Mouse (Mus musculus) spleen, adult 18-20 months (tissue): ENCODE measurements around the gene 1700001P01Rik.
"Not testable (repeated sequence)": the region's sequence is repeated elsewhere in the genome, so short reads cannot be mapped to it uniquely, and the experiment has no call there.

Experiments
- DNase-seq, 2 experiments: peaks; one replicate each; pipeline ENCODE4 v3.0.0; 2022; ENCODE audit warnings: mixed read lengths in 2 of 2

1700001P01Rik gene

DNA sequence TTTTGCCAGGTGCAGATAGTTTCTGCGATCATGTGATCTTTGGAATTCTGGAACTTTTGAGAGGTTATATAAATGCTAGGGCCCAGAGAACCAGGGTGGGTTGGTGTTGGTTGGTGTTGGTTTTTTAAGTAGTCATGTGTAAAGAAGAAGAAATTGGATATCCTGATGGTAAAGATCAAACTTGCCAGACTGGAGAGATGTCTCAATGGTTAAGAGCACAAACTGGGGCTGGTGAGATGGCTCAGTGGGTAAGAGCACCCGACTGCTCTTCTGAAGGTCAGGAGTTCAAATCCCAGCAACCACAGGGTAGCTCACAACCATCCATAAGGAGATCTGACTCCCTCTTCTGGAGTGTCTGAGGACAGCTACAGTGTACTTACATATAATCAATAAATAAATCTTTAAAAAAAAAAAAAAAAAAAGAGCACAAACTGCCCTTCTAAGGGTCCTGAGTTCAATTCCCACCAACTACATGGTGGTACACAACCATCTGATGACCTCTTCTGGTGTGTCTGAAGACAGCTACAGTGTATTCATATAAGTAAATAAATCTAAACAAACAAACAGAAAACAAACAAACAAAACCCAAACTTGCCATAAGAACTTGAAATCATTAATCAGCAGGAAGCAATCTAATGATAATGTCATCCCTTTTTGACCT is 15.2 kb upstream of the 1700001P01Rik start:
- DNase-seq, result not testable (repeated sequence)

DNA sequence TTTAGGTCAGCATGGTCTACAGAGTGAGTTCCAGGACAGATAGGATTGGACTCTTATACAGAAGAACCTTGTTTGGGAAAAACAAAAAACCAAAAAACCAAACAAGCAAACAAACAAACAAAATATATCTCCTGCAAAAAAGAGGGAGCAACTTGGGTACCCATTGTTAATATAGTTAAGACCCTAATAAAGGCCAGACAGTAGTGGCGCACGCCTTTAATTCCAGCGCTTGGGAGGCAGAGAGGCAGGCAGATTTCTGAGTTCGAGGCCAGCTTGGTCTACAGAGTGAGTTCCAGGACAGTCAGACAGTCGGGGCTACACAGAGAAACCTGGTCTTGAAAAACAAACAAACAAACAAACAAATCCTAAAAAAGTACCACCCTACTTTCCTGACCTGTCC is 14.0 kb upstream of the 1700001P01Rik start:
- no peak for DNase-seq

DNA sequence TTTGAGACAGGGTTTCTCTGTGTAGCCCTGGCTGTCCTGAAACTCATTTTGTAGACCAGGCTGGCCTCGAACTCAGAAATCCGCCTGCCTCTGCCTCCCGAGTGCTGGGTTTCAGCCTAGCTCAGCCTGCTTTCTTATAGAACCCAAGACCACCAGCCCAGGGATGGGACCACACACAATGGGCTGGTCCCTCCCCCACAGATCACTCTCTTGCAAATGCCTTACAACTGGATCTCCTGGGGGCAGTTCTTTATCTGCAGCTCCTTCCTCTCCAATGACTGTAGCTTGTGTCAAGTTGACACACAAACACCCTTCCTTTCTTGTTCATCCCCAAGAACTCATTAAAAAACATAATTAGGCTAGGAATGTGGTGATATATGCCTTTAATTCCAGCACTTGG is 12.2 kb upstream of the 1700001P01Rik start:
- no peak for DNase-seq

DNA sequence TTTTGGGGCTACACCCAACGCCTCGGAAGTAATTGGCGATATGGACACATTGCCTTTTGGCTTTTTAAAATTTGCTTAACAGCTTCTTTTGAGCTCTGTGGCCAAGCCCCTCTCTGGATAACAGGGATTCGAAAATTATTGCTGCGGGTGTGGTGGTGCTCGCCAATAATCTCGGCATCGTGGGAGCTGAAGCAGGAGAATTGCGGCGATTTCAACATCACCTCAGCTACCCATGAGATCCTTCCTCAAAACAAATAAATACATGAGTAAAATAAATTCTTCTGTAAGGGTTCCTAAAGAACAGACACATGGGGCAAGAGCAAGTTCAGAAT is 6.8 kb upstream of the 1700001P01Rik start:
- DNase-seq, result no peak

DNA sequence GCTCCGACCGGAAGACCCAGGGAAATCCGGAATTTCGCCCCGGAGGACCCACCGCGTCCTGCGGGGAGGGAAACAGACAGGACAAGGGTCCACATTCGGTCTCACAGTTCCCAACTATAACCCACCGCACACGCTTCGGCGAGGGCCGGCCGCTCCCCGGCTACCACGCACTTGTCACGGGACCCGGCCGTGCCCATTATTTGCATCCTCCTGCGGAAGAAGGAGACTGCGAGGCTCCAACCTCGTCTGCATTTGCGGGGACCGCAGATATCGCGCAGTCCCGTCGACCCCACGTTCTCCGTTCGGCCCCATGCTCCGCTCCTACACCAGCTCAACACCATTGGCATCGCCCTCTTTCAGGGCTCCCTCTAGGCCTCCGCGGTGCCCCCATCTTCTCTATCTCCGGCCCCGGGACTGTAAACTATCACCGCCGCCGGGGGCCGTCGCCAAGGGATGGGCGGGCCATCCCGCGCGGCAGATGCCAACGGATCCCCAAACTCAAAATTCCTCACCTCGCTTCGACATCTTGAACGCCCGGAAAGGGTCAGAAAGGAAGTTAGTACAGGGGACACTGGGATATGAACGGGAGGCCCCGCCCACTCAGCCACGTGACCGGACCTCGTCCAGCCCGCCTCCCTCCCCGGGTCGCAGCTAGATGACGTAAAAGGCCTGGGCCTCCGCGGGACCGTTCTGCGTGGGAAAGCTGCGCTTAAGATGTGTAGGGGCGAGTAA is 6.3 kb upstream of the 1700001P01Rik start, which contains the start of gene Rpl23:
TSS of gene Rpl23 (minus strand) at position 606 of the 732 bp plus-strand sequence.
- peak; percentile 97 to 100 for DNase-seq

DNA sequence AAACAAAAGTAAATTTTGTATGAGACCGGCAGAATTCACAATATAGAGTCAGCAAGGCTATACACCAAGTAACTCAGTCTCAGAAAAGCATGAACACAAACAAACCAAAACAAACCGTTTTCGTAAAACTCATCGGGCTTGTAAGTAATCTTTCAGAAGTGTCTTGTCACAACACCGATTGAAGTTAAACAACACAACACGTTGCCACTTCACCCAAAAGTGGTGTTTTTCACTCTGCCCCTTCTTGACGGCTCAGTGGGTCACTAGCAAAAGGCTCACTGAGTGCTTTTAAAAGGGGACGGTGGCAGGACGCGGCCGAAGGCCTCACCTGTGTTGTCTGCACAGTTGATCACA is 5.7 kb upstream of the 1700001P01Rik start:
- DNase-seq, result no peak

DNA sequence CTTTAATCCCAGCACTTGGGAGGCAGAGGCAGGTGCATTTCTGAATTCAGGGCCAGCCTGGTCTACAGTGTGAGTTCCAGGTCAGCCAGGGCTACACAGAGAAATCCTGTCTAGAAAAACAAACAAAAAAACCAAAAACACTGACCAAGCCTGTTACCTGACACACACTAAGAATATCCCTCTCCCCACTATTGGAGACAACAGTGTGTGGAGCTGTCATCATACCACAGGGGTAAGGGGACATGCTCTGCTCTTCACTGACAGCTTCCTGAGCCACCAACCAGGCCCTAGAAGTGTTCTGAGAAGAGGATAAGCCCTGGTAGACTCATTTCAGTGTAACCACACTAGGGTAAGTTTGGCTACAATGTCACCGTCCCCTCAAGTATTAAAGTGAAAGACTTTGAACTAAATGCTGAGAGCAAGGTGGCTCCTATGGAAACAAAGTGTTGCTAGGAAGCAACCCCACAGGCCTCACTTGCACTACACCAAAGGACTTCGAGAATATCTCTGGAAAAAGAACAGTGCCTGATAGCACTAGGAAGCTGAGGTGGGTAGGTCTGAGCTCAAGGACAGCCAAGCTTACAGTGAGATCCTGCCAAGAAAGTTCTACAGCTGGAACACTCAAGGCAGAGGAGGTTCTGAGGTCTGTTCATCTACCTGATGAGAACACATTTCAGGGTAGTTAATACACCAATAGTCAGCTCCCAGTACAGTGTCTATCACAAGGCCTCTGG is 4.4 kb upstream of the 1700001P01Rik start:
- no peak for DNase-seq

DNA sequence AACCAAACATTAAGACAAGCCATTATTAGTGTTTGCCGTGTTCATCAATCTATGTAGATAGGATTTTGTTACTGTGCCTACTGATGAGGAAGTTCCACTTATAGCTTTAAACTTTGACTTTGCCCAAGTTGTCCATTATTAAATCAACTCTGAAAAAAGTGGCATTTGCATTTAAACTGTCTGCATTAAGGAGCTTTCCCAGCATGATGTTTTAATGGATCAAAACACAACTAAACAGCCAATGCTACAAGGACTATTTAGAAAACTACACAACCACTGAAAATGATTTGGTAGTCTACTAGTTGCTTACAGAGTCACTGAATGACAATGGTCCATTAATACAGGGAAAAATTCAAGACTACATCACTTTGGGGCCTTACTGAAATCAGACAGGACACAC is 3.2 kb upstream of the 1700001P01Rik start:
- DNase-seq, result no peak

DNA sequence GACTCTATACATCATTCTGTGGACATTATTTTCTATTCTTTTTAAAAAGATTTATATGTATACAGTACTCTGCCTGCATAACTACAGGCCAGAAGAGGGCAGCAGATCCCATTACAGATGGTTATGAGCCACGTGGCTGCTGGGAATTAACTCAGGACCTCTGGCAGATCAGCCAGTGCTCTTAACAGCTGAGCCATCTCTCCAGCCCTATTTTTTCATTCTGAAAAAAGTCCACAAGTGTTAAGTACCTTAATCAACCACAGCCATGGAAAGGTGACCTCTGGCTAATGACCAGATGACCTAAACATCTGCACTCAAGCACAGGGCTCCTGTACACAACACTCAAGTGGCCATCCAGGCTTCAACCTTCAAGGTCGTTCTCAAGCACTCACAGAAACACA is 1.4 kb upstream of the 1700001P01Rik start:
- DNase-seq, result no peak

DNA sequence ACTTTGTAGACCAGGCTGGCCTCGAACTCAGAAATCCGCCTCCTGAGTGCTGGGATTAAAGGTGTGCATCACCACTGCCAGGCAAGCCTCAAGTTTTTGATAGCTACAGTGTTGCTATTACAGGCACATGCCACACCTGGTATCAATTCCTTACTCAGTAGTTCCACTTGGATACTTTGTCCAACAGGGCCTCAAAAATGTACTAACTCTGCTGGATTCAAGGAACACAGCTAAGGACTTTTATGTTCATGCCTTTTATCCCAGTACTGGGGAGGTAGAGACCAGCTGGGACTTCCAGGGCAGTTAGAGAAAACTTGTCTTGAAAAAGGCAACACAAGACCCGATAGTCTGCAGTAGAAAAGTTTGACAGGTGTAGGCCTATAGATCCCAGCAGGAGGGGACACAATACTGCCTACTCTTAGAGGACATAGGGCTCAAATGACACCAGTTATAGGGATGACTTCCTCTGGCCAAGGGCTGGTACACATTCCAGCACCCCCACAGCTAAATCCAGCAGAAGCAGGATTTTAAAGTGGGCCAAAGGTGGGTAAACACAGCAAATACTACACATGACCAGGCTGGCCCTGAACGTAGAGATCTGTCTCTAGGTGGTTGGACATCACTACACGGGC is 895 bp upstream of the 1700001P01Rik start:
- no peak for DNase-seq

DNA sequence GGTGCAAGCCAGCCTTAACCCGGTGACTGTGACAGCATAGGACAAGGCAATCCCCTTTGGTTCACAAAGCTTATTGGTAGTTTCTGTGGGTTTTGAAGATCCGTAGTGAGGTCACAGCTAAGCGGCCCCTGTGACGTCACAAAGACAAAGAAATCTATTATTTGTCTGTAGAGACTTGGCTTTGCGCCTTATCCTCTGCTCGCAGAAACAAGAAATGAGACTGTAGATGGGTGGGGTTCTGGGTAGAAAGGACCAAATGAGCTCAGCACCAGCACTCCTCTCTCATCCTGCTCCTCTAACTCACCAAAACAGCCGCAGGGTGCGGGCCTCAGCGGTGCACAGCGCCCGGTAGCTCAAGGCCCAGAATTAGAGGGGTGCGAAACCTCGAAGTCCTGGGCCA is 532 bp downstream of the 1700001P01Rik start:
- DNase-seq, result no peak

DNA sequence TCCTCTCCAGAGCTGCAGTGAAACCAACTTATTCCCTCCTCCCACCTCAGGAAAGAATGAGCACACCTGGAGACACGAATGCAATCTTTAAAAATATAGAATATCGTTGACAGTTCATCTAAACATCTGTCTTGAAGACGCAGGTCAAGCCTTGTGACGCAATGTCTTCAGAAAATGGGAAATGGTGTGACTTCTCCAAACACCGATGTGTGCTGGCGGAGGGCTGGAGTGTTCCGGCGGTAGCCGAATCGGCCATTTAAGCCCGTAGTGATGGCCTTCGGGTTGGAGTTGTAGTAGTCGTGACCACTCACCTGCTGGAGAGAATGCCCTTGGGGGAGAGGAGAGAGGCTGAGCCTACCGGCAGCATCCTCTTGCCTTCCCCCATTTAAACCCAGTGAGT is 4.3 kb downstream of the 1700001P01Rik start:
- no peak for DNase-seq

DNA sequence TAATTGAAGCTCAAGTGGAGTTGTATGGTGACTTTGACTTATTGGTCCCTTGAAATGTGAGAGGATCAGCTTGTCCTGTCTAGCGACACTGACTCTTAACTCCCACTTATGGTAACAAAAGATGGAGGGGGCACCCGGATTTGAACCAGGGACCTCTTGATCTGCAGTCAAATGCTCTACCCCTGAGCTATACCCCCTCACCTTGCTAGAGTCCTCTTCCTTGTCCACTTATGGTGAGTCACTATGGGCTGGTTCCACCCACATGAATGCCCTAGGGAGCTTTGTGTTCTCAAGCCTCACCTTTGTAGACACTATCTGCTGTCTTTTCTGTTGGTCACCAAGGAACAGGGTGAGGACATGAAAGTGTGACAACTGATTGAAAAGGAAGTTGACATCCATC is 6.0 kb downstream of the 1700001P01Rik start:
- DNase-seq, result no peak

DNA sequence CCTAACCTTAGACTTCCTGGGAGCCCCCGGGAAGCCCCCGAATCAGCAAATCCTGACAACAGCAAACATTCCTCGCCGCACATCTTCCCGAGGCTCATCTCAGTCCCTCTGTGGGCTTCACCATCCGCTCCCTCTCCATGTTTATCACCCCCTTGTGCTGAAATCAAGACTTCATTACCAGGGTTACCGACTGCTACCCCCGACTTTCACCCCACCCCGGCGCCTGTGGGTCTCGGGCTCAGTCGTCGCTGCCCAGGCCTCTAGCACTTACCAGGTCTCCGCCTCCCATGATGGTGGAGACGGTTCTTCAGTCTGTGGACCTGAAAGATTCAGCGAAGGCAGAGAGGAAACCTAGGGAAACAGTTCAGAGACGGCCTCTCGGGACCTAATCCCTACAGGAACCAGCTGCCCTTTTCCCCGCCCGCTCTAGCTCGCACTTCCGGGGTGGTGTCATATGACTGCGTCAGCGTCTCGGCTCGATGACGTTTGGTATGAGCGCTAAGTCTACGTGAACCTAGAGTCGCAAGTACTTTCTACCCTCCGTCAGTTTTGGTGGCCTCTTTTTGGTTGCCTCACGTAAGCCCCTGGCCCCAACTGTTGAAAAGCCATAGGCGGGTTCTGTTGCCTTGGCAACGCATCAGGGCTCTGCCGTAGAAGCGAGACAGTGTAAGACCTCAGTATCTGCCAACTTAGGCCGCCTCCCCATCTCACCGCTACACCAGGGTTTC is 9.4 kb downstream of the 1700001P01Rik start, which contains the start of gene Cwc25:
TSS of gene Cwc25 (minus strand) at position 403 of the 728 bp plus-strand sequence.
- DNase-seq, result peak; percentile 86 to 92

DNA sequence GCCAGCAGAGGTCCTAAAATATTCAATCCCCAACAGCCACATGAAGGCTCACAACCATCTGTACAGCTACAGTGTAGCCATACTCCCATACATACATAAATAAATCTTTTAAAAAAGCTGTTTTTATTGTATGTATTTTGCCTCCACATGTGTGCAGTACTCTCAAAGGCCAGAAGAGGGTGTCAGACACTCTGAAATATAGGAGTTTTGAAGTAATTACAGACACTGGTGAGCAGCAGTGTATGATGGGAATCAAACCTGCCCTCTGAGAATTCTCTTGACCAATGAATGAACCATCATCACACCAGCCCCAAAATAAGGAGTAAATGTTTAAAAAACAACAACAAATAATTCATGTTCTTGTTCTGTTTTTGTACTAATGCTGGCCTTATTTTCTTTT is 14.1 kb downstream of the 1700001P01Rik start:
- no peak for DNase-seq

DNA sequence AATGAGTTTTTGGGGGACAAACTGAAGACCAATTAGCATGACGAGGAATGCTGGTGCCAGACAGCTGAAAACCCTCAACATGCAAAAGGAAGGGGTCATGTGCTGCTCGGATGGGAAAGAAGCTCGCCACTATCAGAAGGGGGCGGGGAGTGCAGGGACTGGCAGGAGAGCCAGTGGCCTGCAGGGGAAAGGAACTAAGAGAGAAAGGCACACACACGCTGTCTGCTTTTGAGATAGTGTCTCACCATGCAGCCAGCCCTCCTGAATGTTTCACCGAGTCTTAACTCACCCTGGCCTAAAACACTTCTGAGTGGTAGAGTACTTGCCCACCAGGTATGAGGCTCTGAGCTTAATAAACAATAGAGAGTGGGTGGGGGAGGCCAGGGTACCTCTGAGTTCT is 16.8 kb downstream of the 1700001P01Rik start:
- no peak for DNase-seq

DNA sequence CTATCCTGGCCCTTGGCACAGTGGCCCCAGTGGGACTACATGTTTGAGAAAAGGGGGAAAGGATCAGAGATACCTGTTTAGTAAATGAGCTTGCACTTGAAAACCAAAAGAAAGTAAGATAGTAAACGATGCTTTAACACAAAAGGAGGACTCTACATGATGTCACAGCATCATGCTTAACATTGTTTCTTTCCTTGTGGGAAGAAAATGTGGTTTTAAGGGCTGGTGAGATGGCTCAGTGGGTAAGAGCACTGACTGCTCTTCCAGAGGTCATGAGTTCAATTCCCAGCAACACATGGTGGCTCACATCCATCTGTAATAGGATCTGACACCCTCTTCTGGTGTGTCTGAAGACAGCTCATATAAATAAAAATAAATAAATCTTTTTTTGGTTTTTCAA is 17.6 kb downstream of the 1700001P01Rik start:
- no peak for DNase-seq

DNA sequence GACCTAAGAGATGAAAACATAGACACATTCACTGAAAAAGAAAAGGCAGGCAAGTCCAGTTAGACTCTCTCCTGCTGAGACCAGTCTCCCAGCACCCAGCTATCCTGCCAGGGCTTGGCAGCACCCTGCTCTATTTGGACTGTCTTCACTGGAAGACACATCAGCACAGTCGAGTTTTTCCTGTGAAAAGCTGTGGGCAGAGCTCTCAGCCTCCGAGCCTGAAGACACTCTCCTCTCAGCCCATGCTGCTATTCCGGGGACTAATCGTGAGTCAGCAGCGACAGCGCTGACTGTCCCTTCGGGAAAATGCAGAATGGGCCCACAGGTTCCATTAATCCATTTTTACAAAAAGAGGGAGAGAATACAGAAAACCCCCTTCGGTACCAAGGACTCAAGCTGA is 22.4 kb downstream of the 1700001P01Rik start:
- DNase-seq, result no peak

DNA sequence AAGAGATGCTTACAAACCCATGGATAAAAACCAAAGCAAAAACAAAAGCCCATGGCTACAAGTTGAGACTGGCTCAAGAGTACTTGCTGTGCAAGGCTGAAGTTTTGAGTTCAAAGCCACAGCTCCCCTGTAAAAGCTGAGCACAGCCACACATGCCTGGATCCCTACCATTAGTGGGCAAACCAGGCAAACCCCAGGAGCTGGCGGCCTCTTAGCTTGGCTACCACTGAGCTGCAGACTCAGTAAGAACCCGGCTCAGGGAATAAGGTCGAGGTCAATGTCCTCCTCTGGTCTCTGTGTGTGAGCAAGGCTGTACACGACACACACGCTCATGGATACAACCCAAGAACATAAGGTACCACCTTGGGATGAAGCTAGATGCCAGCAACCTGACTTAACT is 27.2 kb downstream of the 1700001P01Rik start:
- no peak for DNase-seq

DNA sequence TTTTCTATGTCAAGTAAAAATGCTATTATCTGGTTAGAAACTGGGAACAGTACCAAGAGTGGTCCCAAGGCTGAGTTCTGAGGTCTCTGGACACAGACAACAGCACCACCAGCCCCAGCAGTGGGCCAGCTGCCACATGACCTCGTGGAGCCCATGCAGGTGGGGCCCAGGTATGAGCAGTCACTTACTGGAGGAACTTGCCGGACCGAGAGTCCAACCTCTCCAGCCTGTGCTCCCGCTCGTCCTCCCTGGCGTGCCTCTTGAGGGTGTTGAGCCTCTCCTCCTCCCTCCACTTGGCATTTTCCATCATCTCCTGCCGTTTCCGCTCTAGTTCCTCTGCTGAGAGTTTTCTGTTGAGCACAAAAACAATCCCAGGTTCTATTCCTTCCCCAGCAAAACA is 27.9 kb downstream of the 1700001P01Rik start:
- DNase-seq, result no peak

DNA sequence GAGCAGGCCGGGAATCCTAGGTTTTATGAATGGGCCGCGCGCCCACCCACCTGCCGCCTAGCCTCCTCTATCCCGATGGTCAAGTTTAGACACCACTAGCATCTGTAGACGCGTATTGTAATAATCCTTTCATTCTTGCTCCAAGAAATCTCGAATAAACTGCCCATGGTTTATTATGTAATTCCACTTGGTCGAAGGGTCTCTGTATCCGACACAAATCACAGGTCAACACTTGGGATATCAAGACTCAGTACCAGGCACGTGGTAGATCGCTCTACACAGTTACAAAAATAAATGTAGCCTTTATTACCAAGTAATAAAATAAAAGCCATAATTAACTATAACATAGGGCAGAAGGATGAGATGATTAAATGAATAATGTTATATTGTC is 30.4 kb downstream of the 1700001P01Rik start:
- DNase-seq, result no peak

DNA sequence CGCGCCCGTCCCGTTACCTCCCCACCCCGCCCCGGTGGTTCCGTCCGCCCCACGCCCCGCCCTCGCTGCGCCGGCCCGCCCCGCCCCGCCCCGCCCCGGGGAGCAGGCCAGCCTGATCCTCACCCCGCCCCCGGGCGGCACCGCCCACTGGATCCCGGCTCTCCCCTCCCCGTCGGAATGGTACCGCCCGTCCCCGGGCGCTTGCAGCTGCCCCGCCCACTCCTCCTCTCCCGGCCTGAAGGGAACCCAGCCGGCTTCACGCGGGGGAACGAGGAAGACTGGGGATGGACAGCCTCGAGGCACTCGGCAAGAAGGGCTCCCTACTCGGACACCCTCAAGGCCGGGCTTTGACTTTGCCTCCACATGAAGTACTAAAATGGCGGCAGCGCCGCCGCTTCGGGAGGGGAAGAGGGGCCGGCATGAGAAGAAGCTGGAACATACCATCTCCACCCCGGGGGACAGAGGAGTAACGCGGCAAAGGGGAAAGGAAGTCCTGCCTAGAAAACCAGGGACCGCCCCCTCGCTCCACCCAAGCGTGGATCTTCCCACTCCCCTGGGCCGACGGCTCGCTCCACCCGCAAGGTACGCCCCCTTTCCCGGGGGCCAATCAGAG is 30.9 kb downstream of the 1700001P01Rik start:
- peak; percentile 97 to 99 for DNase-seq
